In the genomic region with DNA sequence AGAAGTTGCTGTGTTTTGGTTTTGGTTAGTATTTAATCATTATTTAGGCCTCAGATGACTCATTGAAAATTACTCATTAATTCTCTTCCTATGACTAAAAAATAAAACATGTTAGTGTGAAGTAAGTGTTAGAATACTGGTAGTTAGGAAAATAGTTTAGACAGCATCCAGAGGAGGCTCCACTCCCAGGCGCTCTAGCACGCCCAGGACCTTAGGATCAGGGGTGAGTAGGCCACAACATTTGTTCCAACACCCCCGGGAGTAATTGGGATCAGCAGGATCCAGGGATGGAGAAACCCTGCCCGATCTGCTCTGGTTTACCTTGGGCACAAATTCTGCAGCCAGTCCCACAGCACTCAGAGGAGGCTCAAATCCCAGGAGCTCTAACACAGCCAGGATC, we compare ENCODE assay signal across 15 mouse cellular contexts.
"Had no signal": no experiment of that assay in that cellular context is flagged by ENCODE, and none has a peak within 500 bp of the region (broad histone marks: within the 10 kb centered on the region; RNA-seq: fewer than 3 reads in every experiment).

No protein-coding gene starts in this region.

- H3K4me1 ChIP-seq: neural tube, embryonic 13.5 days; neural tube, embryonic 15.5 days; stomach, embryonic 15.5 days had no signal

- H3K27me3 ChIP-seq: neural tube, embryonic 13.5 days; neural tube, embryonic 15.5 days; stomach, embryonic 15.5 days had no signal

- H3K9ac ChIP-seq: neural tube, embryonic 13.5 days; neural tube, embryonic 15.5 days; stomach, embryonic 15.5 days had no signal

- H3K27ac ChIP-seq: neural tube, embryonic 13.5 days; neural tube, embryonic 15.5 days; stomach, embryonic 15.5 days had no signal

- H3K36me3 ChIP-seq: neural tube, embryonic 13.5 days; neural tube, embryonic 15.5 days; stomach, embryonic 15.5 days had no signal

- H3K4me2 ChIP-seq: neural tube, embryonic 13.5 days; neural tube, embryonic 15.5 days; stomach, embryonic 15.5 days had no signal

- DNase-seq: retina, postnatal 1 day; right cerebral cortex, adult 18-20 months; right cerebral cortex, postnatal 14 days; right cerebral cortex, postnatal 25 days; right cerebral cortex, postnatal 4 days; spleen, adult 18-20 months; thymus, adult 18-20 months; thymus, adult 2 months; thymus, postnatal 14 days; thymus, postnatal 25 days; thymus, postnatal 36 days; thymus, postnatal 4 days had no signal

- H3K4me3 ChIP-seq: neural tube, embryonic 13.5 days; neural tube, embryonic 15.5 days; stomach, embryonic 15.5 days had no signal

- H3K9me3 ChIP-seq: neural tube, embryonic 13.5 days; neural tube, embryonic 15.5 days; stomach, embryonic 15.5 days had no signal
